Mouse (Mus musculus): ENCODE data around the gene 3110001I22Rik. TPM values are rescaled to one million over a fixed set of nuclear protein-coding genes. Genes with fewer than 3 reads are reported as not detected.
"Not testable (repeated sequence)": the region's sequence is repeated elsewhere in the genome, so short reads cannot be mapped to it uniquely, and the experiment has no call there.

Gene 3110001I22Rik
- 1 to 10 TPM; 3.9 to 5.3 TPM for total RNA-seq (2021)
- long read RNA-seq, experiment 1, partial matches to known transcripts = 0 of 3 reads
- long read RNA-seq, experiment 1, other reads (novel, unspliced or antisense) = 0 of 3 reads
- long read RNA-seq, experiment 2, partial matches to known transcripts = 0 of 2 reads
- long read RNA-seq, experiment 2, other reads (novel, unspliced or antisense) = 0 of 2 reads

GRCm38 (mm10) chr16:13671685-13672385 lies at the start of gene 3110001I22Rik, which contains the start of gene Bfar:
Gene 3110001I22Rik, plus strand, starts transcription at chr16:13671929.
Gene Bfar, plus strand, starts transcription at chr16:13671858.
- DNase-seq (ENCODE audit: extremely low spot score in 1 of 2, low spot score in 2 of 2) = peak; percentile 83 to 90
- intact Hi-C loops (cut with DNase I) = no loop called here
- Histone ChIP-seq H3K4me3 (peak within 1 kb of the TSS; percentile 87), H3K27ac (peak within 1 kb of the TSS; percentile 90)
- no peak for TF ChIP-seq CTCF (IDR thresholded peaks at IDR 0.05)

- H3K27ac ChIP-seq = no peak overlapping the region
- H3K4me3 ChIP-seq = no peak overlapping the region
- DNase-seq (ENCODE audit: extremely low spot score in 1 of 2, low spot score in 2 of 2) = no peak
- intact Hi-C loops (cut with DNase I) = loop anchor here (5.0 to 10.0 kb wide), 3 partner anchors 96 to 514 kb away; no protein-coding TSS in a partner anchor
- TF ChIP-seq CTCF (IDR thresholded peaks at IDR 0.05) = peak; percentile 53
Measured at GRCm38 (mm10) chr16:13628345-13628744, 43.4 kb upstream of the 3110001I22Rik start.

GRCm38 (mm10) chr16:13638198-13638597 lies 33.5 kb upstream of the 3110001I22Rik start:
- intact Hi-C loops (cut with DNase I); H3K27ac ChIP-seq; DNase-seq (ENCODE audit: extremely low spot score in 1 of 2, low spot score in 2 of 2); H3K4me3 ChIP-seq: not testable (repeated sequence)

- no peak for DNase-seq (ENCODE audit: extremely low spot score in 1 of 2, low spot score in 2 of 2)
- intact Hi-C loops (cut with DNase I) = no loop called here
- Histone ChIP-seq H3K4me3 (no peak overlapping the region), H3K27ac (no peak overlapping the region)
- no peak for TF ChIP-seq CTCF (IDR thresholded peaks at IDR 0.05)
Measured at GRCm38 (mm10) chr16:13639508-13639907, 32.2 kb upstream of the 3110001I22Rik start.

GRCm38 (mm10) chr16:13640064-13640463 lies 31.7 kb upstream of the 3110001I22Rik start:
- intact Hi-C loops (cut with DNase I) = no loop called here
- TF ChIP-seq CTCF (IDR thresholded peaks at IDR 0.05) = peak; percentile 41
- no peak overlapping the region for H3K27ac ChIP-seq
- no peak overlapping the region for H3K4me3 ChIP-seq
- DNase-seq (ENCODE audit: extremely low spot score in 1 of 2, low spot score in 2 of 2) = no peak

GRCm38 (mm10) chr16:13644474-13644873 lies 27.3 kb upstream of the 3110001I22Rik start:
- no peak for TF ChIP-seq CTCF (IDR thresholded peaks at IDR 0.05)
- no peak overlapping the region for H3K4me3 ChIP-seq
- intact Hi-C loops (cut with DNase I) = no loop called here
- no peak for DNase-seq (ENCODE audit: extremely low spot score in 1 of 2, low spot score in 2 of 2)
- H3K27ac ChIP-seq = no peak overlapping the region

GRCm38 (mm10) chr16:13645930-13646329 lies 25.8 kb upstream of the 3110001I22Rik start:
- Histone ChIP-seq H3K27ac (no peak overlapping the region), H3K4me3 (no peak overlapping the region)
- intact Hi-C loops (cut with DNase I) = no loop called here
- TF ChIP-seq CTCF (IDR thresholded peaks at IDR 0.05) = no peak
- no peak for DNase-seq (ENCODE audit: extremely low spot score in 1 of 2, low spot score in 2 of 2)

- intact Hi-C loops (cut with DNase I) = no loop called here
- no peak for TF ChIP-seq CTCF (IDR thresholded peaks at IDR 0.05)
- Histone ChIP-seq H3K4me3 (no peak overlapping the region), H3K27ac (no peak overlapping the region)
- DNase-seq (ENCODE audit: extremely low spot score in 1 of 2, low spot score in 2 of 2) = no peak
Measured at GRCm38 (mm10) chr16:13658886-13659285, 12.8 kb upstream of the 3110001I22Rik start.

- DNase-seq (ENCODE audit: extremely low spot score in 1 of 2, low spot score in 2 of 2) = no peak
- Histone ChIP-seq H3K27ac (no peak overlapping the region), H3K4me3 (no peak overlapping the region)
- intact Hi-C loops (cut with DNase I) = no loop called here
- no peak for TF ChIP-seq CTCF (IDR thresholded peaks at IDR 0.05)
Measured at GRCm38 (mm10) chr16:13660736-13661135, 11.0 kb upstream of the 3110001I22Rik start.

- H3K4me3 ChIP-seq = peak within 1 kb of the TSS; percentile 79
- H3K27ac ChIP-seq = peak within 1 kb of the TSS; percentile 95
- peak; percentile 93 to 97 for DNase-seq (ENCODE audit: extremely low spot score in 1 of 2, low spot score in 2 of 2)
- TF ChIP-seq CTCF (IDR thresholded peaks at IDR 0.05) = no peak; the same call in 1 of the 2 replicates
- intact Hi-C loops (cut with DNase I) = no loop called here
Measured at GRCm38 (mm10) chr16:13667878-13668343, 3.8 kb upstream of the 3110001I22Rik start, which contains the start of gene Parn. Gene Parn, minus strand, starts transcription at chr16:13668170.

- Histone ChIP-seq H3K27ac (peak overlapping the region; percentile 95), H3K4me3 (peak overlapping the region; percentile 79)
- intact Hi-C loops (cut with DNase I) = no loop called here
- no peak for TF ChIP-seq CTCF (IDR thresholded peaks at IDR 0.05)
- DNase-seq (ENCODE audit: extremely low spot score in 1 of 2, low spot score in 2 of 2) = no peak
Measured at GRCm38 (mm10) chr16:13668402-13669108, 3.2 kb upstream of the 3110001I22Rik start.

- intact Hi-C loops (cut with DNase I) = no loop called here
- TF ChIP-seq CTCF (IDR thresholded peaks at IDR 0.05) = no peak
- no peak overlapping the region for H3K27ac ChIP-seq
- no peak for DNase-seq (ENCODE audit: extremely low spot score in 1 of 2, low spot score in 2 of 2)
- no peak overlapping the region for H3K4me3 ChIP-seq
Measured at GRCm38 (mm10) chr16:13669282-13669681, 2.4 kb upstream of the 3110001I22Rik start.

- DNase-seq (ENCODE audit: extremely low spot score in 1 of 2, low spot score in 2 of 2); intact Hi-C loops (cut with DNase I); H3K4me3 ChIP-seq: not testable (repeated sequence)
- peak overlapping the region; percentile 90; the same call in 1 of the 2 replicates for H3K27ac ChIP-seq
Measured at GRCm38 (mm10) chr16:13670896-13671295, 833 bp upstream of the 3110001I22Rik start.

Data from left cerebral cortex, adult 2 months (tissue).